In genomic region chr16:90349700-90350548, GRCm38 (mm10) we compare ENCODE assay signal across 8 mouse cellular contexts. TPM values are rescaled to one million over a fixed set of nuclear protein-coding genes. Genes with fewer than 3 reads are reported as not detected.
DNase-seq lines count a peak whose midpoint lies in the region; ATAC-seq and TF ChIP-seq lines count a peak whose summit lies in the region.

No protein-coding gene starts in this region.

- no peak overlapping the region for H3K27ac ChIP-seq in forebrain, embryonic 12.5 days
- no peak overlapping the region for H3K27ac ChIP-seq in heart, embryonic 16.5 days (ENCODE audit: low read length)
- no peak overlapping the region for H3K27ac ChIP-seq in limb, embryonic 15.5 days
- no peak overlapping the region for H3K27ac ChIP-seq in midbrain, postnatal 0 days (ENCODE audit: low read depth, low read length)

- TF ChIP-seq CTCF in midbrain, postnatal 0 days (IDR thresholded peaks at IDR 0.05) = peak; percentile 58; the same call in 1 of the 2 replicates

- H3K9me3 ChIP-seq in forebrain, embryonic 12.5 days = no peaks in the 10 kb centered on the region
- H3K9me3 ChIP-seq in heart, embryonic 16.5 days (replicated peaks; ENCODE audit: control insufficient read depth, low read length) = no peaks in the 10 kb centered on the region
- no peaks in the 10 kb centered on the region for H3K9me3 ChIP-seq in limb, embryonic 15.5 days
- H3K9me3 ChIP-seq in midbrain, postnatal 0 days (ENCODE audit: low read length) = no peaks in the 10 kb centered on the region

- no peaks in the 10 kb centered on the region for H3K27me3 ChIP-seq in forebrain, embryonic 12.5 days
- H3K27me3 ChIP-seq in heart, embryonic 16.5 days (ENCODE audit: control insufficient read depth, insufficient read depth, low read length) = no peaks in the 10 kb centered on the region
- no peaks in the 10 kb centered on the region for H3K27me3 ChIP-seq in limb, embryonic 15.5 days
- no peaks in the 10 kb centered on the region for H3K27me3 ChIP-seq in midbrain, postnatal 0 days (ENCODE audit: insufficient read depth, low read length)
- no peaks in the 10 kb centered on the region for H3K27me3 ChIP-seq in splenic B cell, adult 2 months (ENCODE audit: control insufficient read depth, insufficient read depth, low read length, poor library complexity, severe bottlenecking)

- peak; percentile 93 for ATAC-seq in forebrain, embryonic 12.5 days (ENCODE audit: low FRiP score)
- peak; percentile 89 for ATAC-seq in heart, embryonic 16.5 days (replicated peaks; ENCODE audit: extremely low read depth, insufficient read depth, low FRiP score)
- ATAC-seq in limb, embryonic 15.5 days (ENCODE audit: insufficient number of reproducible peaks, low FRiP score, low TSS enrichment, low read depth) = peak; percentile 82
- peak; percentile 84 for ATAC-seq in midbrain, postnatal 0 days (ENCODE audit: low FRiP score)

- peak; percentile 34 for DNase-seq in retina, adult 2 months (ENCODE audit: low read depth, low spot score)
- no peak for DNase-seq in retina, embryonic 14.5 days (ENCODE audit: low spot score)
- DNase-seq in kidney, postnatal 10 days = peak; percentile 83
- peak; percentile 84 for DNase-seq in midbrain, postnatal 0 days (ENCODE audit: low spot score)
- peak; percentile 71 for DNase-seq in splenic B cell, adult 2 months (ENCODE audit: low read depth, low spot score)

- no peak overlapping the region for H3K4me3 ChIP-seq in forebrain, embryonic 12.5 days (replicated peaks)
- no peak overlapping the region for H3K4me3 ChIP-seq in heart, embryonic 16.5 days (ENCODE audit: low read length)
- H3K4me3 ChIP-seq in limb, embryonic 15.5 days = no peak overlapping the region
- H3K4me3 ChIP-seq in midbrain, postnatal 0 days (ENCODE audit: low read depth, low read length) = no peak overlapping the region

- 0 out of 2 replicates have a peak, but pooled peaks cover 3% of the 10 kb centered on the region for H3K4me1 ChIP-seq in forebrain, embryonic 12.5 days
- H3K4me1 ChIP-seq in heart, embryonic 16.5 days (ENCODE audit: control insufficient read depth, insufficient read depth, low read length) = no peaks in the 10 kb centered on the region
- no peaks in the 10 kb centered on the region for H3K4me1 ChIP-seq in limb, embryonic 15.5 days
- no peaks in the 10 kb centered on the region for H3K4me1 ChIP-seq in midbrain, postnatal 0 days (ENCODE audit: insufficient read depth, low read length)

- no peaks in the 10 kb centered on the region for H3K36me3 ChIP-seq in forebrain, embryonic 12.5 days (replicated peaks)
- no peaks in the 10 kb centered on the region for H3K36me3 ChIP-seq in heart, embryonic 16.5 days (ENCODE audit: control insufficient read depth, insufficient read depth)
- no peaks in the 10 kb centered on the region for H3K36me3 ChIP-seq in limb, embryonic 15.5 days
- no peaks in the 10 kb centered on the region for H3K36me3 ChIP-seq in midbrain, postnatal 0 days (ENCODE audit: insufficient read depth, low read length)
- no peaks in the 10 kb centered on the region for H3K36me3 ChIP-seq in splenic B cell, adult 2 months (ENCODE audit: control insufficient read depth, insufficient read depth, low read length, poor library complexity, severe bottlenecking)

- WGBS in forebrain, embryonic 12.5 days = 28% methylated on average over 12 of the region's 13 CpGs
- WGBS in heart, embryonic 16.5 days = 32% methylated on average over 12 of the region's 13 CpGs
- WGBS in limb, embryonic 15.5 days = 31% methylated on average over 12 of the region's 13 CpGs
- 31% methylated on average over 12 of the region's 13 CpGs for WGBS in midbrain, postnatal 0 days

- H3K4me2 ChIP-seq in forebrain, embryonic 12.5 days = no peak overlapping the region
- H3K4me2 ChIP-seq in heart, embryonic 16.5 days (ENCODE audit: low read depth, low read length) = no peak overlapping the region; the same call in 1 of the 2 replicates
- no peak overlapping the region for H3K4me2 ChIP-seq in limb, embryonic 15.5 days
- H3K4me2 ChIP-seq in midbrain, postnatal 0 days (ENCODE audit: low read depth, low read length, poor library complexity, severe bottlenecking) = no peak overlapping the region

- H3K9ac ChIP-seq in forebrain, embryonic 12.5 days = no peak overlapping the region
- no peak overlapping the region for H3K9ac ChIP-seq in heart, embryonic 16.5 days (ENCODE audit: low read length)
- no peak overlapping the region for H3K9ac ChIP-seq in limb, embryonic 15.5 days
- H3K9ac ChIP-seq in midbrain, postnatal 0 days (replicated peaks; ENCODE audit: low read length, poor library complexity, severe bottlenecking) = no peak overlapping the region

RNA-seq across cellular contexts. Expression of gene Hunk, which starts 35.9 kb away (rescaled TPM):
- polyA plus RNA-seq in forebrain, embryonic 12.5 days (2016; fragmentation: Nextera tagmentation; extraction: Ambion mirVana) = 16.6 and 17.9 TPM in 2 replicates
- polyA plus RNA-seq in heart, embryonic 16.5 days (2015; fragmentation: Nextera tagmentation; extraction: Ambion mirVana) = 7.2 and 8.3 TPM in 2 replicates
- polyA plus RNA-seq in limb, embryonic 15.5 days (2015; fragmentation: Nextera tagmentation; extraction: Ambion mirVana) = 10.3 and 12.7 TPM in 2 replicates
- total RNA-seq in midbrain, postnatal 0 days (2014; rRNA removed) = 12.8 and 14.4 TPM in 2 replicates
- 3.2 and 3.9 TPM in 2 replicates for polyA plus RNA-seq in midbrain, postnatal 0 days (2015; fragmentation: Nextera tagmentation; extraction: Ambion mirVana)
